Mouse (Mus musculus) MEL (cell line): ENCODE data around the gene Mr1. TPM values are rescaled to one million over a fixed set of nuclear protein-coding genes. Genes with fewer than 3 reads are reported as not detected.
A peak's percentile ranks its signal among the peaks of the same experiment; 100 is the strongest.

Experiments
- DNase-seq: peaks from one replicate; pipeline ENCODE4 v3.0.0; 2011; ENCODE audit warnings: low read depth, low spot score
- H3K27ac ChIP-seq: 2 replicates; pipeline ENCODE4 v1.5.1; 2012; ENCODE audit warnings: low read depth, mild to moderate bottlenecking, control low read depth, low read length, moderate library complexity; ENCODE audit not compliant: control insufficient read depth
- H3K27me3 ChIP-seq, 2 experiments: fragments of 150-350 bp in 1 of 2; sonication (generic) in 1 of 2; 2 replicates each; pipeline ENCODE4 v1.6.1; 2012; ENCODE audit warnings: low read length in 2 of 2, mild to moderate bottlenecking in 2 of 2, improper control_type of control experiment in 1 of 2, moderate library complexity in 1 of 2; ENCODE audit not compliant: insufficient read depth in 2 of 2, control insufficient read depth in 1 of 2
- H3K36me3 ChIP-seq, 2 experiments: 2 replicates each; pipeline ENCODE4 v1.6.1; 2012 to 2014; ENCODE audit warnings: low read length in 2 of 2, improper control_type of control experiment in 1 of 2, inconsistent platforms in 1 of 2, mild to moderate bottlenecking in 1 of 2; ENCODE audit not compliant: insufficient read depth in 2 of 2, control insufficient read depth in 1 of 2
- H3K4me1 ChIP-seq, 2 experiments: fragments of 150-350 bp in 1 of 2; sonication (generic) in 1 of 2; 2 replicates each; pipeline ENCODE4 v1.6.1; 2012; ENCODE audit warnings: low read length in 2 of 2, improper control_type of control experiment in 1 of 2, mild to moderate bottlenecking in 1 of 2; ENCODE audit not compliant: insufficient read depth in 2 of 2, control insufficient read depth in 1 of 2
- H3K4me3 ChIP-seq, 2 experiments: fragments of 150-350 bp in 1 of 2; sonication (generic) in 1 of 2; 2 replicates each; pipeline ENCODE4 v1.5.1; 2012; ENCODE audit warnings: low read depth in 2 of 2, low read length in 2 of 2, mild to moderate bottlenecking in 2 of 2, moderate library complexity in 2 of 2, control low read depth in 1 of 2, improper control_type of control experiment in 1 of 2; ENCODE audit not compliant: control insufficient read depth in 1 of 2, insufficient read depth in 1 of 2
- H3K79me2 ChIP-seq: 2 replicates; pipeline ENCODE4 v1.6.1; 2012; ENCODE audit warnings: mild to moderate bottlenecking, low read length, moderate library complexity; ENCODE audit not compliant: control insufficient read depth, poor library complexity, insufficient read depth
- H3K9ac ChIP-seq: 2 replicates; pipeline ENCODE4 v1.6.1; 2012; ENCODE audit warnings: low read depth, mild to moderate bottlenecking, control low read depth, low read length, moderate library complexity; ENCODE audit not compliant: control insufficient read depth, poor library complexity, severe bottlenecking
- H3K9me3 ChIP-seq: fragments of 150-350 bp; sonication (generic); replicated peaks from 2 replicates; pipeline ENCODE4 v1.6.1; 2012; ENCODE audit warnings: mild to moderate bottlenecking, low read length, improper control_type of control experiment, moderate library complexity; ENCODE audit not compliant: insufficient read depth
- BHLHE40 ChIP-seq: IDR thresholded peaks from 2 replicates; pipeline ENCODE4 v1.6.1; 2012; ENCODE audit warnings: low read depth, mild to moderate bottlenecking, inconsistent platforms, low read length, improper control_type of control experiment, borderline replicate concordance
- CTCF ChIP-seq, 3 experiments: IDR thresholded peaks in 2 of 3; conservative IDR thresholded peaks in 1 of 3; 2 replicates each; pipeline ENCODE4 v1.5.1; 2011 to 2012; ENCODE audit warnings: low read length in 3 of 3, low read depth in 2 of 3, mild to moderate bottlenecking in 2 of 3, improper control_type of control experiment in 1 of 3, inconsistent platforms in 1 of 3, mixed read lengths in 1 of 3, moderate library complexity in 1 of 3; ENCODE audit not compliant: control insufficient read depth in 1 of 3, insufficient read depth in 1 of 3, poor library complexity in 1 of 3, severe bottlenecking in 1 of 3
- ETS1 ChIP-seq: IDR thresholded peaks from 2 replicates; pipeline ENCODE4 v1.6.1; 2012; ENCODE audit warnings: low read depth, mild to moderate bottlenecking, inconsistent platforms, low read length, improper control_type of control experiment, moderate library complexity
- GABPA ChIP-seq: IDR thresholded peaks from 2 replicates; pipeline ENCODE4 v1.6.1; 2012; ENCODE audit warnings: low read depth, mild to moderate bottlenecking, inconsistent platforms, low read length, improper control_type of control experiment, moderate library complexity
- HCFC1 ChIP-seq: IDR thresholded peaks from 2 replicates; pipeline ENCODE4 v1.6.1; 2012; ENCODE audit warnings: low read depth, mild to moderate bottlenecking, inconsistent platforms, low read length, improper control_type of control experiment, moderate library complexity
- JUND ChIP-seq: IDR thresholded peaks from 2 replicates; pipeline ENCODE4 v1.6.1; 2011; ENCODE audit warnings: low read depth, mild to moderate bottlenecking, improper control_type of control experiment, low read length
- KAT2A ChIP-seq: conservative IDR thresholded peaks from 2 replicates; pipeline ENCODE4 v1.6.1; 2012; ENCODE audit warnings: low read depth, low read length, improper control_type of control experiment, inconsistent platforms
- MAX ChIP-seq: IDR thresholded peaks from 2 replicates; pipeline ENCODE4 v1.6.1; 2011; ENCODE audit warnings: low read length, improper control_type of control experiment
- MYC ChIP-seq: IDR thresholded peaks from 2 replicates; pipeline ENCODE4 v1.6.1; 2011; ENCODE audit warnings: low read depth, mild to moderate bottlenecking, low read length, improper control_type of control experiment, moderate library complexity
- NELFE ChIP-seq: IDR thresholded peaks from 2 replicates; pipeline ENCODE4 v1.6.1; 2011; ENCODE audit warnings: low read depth, low read length, improper control_type of control experiment
- NRF1 ChIP-seq: IDR thresholded peaks from 2 replicates; pipeline ENCODE4 v1.6.1; 2014; ENCODE audit warnings: low read depth, mild to moderate bottlenecking, inconsistent platforms, low read length, improper control_type of control experiment, moderate library complexity; ENCODE audit not compliant: poor library complexity, insufficient read depth, severe bottlenecking
- POLR2A ChIP-seq, 2 experiments: IDR thresholded peaks; 2 replicates each; pipeline ENCODE4 v1.6.1; 2011 to 2012; ENCODE audit warnings: low read length in 2 of 2, mild to moderate bottlenecking in 2 of 2, control low read depth in 1 of 2, improper control_type of control experiment in 1 of 2, low read depth in 1 of 2, moderate library complexity in 1 of 2; ENCODE audit not compliant: control insufficient read depth in 1 of 2, insufficient read depth in 1 of 2, poor library complexity in 1 of 2
- POLR2AphosphoS2 ChIP-seq: IDR thresholded peaks from 2 replicates; pipeline ENCODE4 v1.6.1; 2011; ENCODE audit warnings: low read length, improper control_type of control experiment
- RCOR1 ChIP-seq: IDR thresholded peaks from 2 replicates; pipeline ENCODE4 v1.6.1; 2012; ENCODE audit warnings: low read depth, mild to moderate bottlenecking, inconsistent platforms, low read length, improper control_type of control experiment
- SIN3A ChIP-seq: IDR thresholded peaks from 2 replicates; pipeline ENCODE4 v1.6.1; 2012; ENCODE audit warnings: low read length, improper control_type of control experiment, inconsistent platforms
- TCF12 ChIP-seq: IDR thresholded peaks from 2 replicates; pipeline ENCODE4 v1.6.1; 2014; ENCODE audit warnings: low read depth, mild to moderate bottlenecking, inconsistent platforms, low read length, improper control_type of control experiment, moderate library complexity
- UBTF ChIP-seq: IDR thresholded peaks from 2 replicates; pipeline ENCODE4 v1.6.1; 2012; ENCODE audit warnings: low read depth, mild to moderate bottlenecking, inconsistent platforms, low read length, improper control_type of control experiment, moderate library complexity, borderline replicate concordance; ENCODE audit not compliant: insufficient read depth
- ZKSCAN1 ChIP-seq: IDR thresholded peaks from 2 replicates; pipeline ENCODE4 v1.6.1; 2012; ENCODE audit warnings: low read depth, mild to moderate bottlenecking, inconsistent platforms, low read length, improper control_type of control experiment, moderate library complexity
- polyA plus RNA-seq, 2 experiments: library from polyadenylated mRNA; stranded (reverse) in 1 of 2; unstranded in 1 of 2; fragments of >175 nt in 1 of 2; fragments of >200 nt in 1 of 2; gene quantifications; 2 replicates each; pipeline versions ENCODE4 v1.2.1 to v1.2.4; 2012; ENCODE audit warnings: low replicate concordance in 2 of 2, low read depth in 1 of 2; ENCODE audit not compliant: insufficient read length in 2 of 2, insufficient read depth in 1 of 2, missing spikeins in 1 of 2
- total RNA-seq: library from RNA; depleted of rRNA; stranded (reverse); fragments of 300-350 nt; gene quantifications from 2 replicates; pipeline ENCODE4 v1.2.3, GENCODE M21; 2012

The Mr1 gene
- total and polyA plus RNA-seq, 3 experiments: 2.0 to 3.9 TPM; not detected in 1

DNA sequence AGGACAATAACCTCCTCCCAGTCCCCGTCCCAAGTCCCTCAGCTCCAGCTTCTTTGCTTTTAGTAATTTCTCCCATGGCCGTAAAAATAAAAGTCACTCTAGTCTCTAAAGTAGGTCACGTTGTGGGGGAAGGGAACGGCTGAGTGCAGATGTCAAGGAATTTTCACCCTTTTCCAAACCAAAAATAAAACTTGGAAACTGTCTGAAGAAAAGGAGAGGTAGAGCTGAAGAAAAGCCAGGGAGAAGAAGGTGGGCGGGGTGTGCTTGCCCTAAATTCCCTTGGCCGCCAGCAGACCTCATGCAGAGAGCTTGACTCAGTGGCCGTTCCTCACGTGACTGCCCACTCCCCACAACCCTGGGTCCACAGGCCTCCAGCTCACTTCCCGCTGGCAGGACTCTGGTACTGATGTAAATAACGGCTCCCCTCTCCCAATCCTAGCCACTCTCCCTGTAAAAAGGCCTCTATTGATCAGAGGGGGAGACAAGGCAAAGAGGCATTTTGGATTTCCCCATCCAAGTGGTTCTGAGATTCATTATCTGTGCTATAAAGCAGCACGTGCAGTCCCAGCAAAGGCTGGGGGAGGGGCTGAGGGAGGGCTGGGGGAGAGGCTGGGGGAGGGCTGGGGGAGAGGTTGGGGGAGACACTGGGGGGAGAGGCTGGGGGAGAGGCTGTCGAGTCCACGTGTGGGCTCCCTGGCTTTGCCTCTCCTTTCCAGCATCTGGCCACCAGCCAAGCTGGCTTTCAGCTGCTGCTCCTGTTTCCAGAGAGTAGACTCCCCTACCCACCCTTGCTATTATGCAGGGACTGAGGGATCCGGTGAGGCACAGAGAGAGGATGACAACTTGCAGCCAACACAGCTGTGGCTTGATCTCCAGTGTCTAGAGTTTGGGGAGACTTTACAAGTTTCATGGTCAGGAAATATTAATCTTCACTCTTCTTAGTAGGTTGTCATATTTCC is 54.5 kb downstream of the Mr1 start:
- 0 out of 2 replicates have a peak, but pooled peaks cover under 1% of the 10 kb centered on the region for H3K79me2 ChIP-seq
- H3K4me1 ChIP-seq: peaks cover 5 to 11% of the 10 kb centered on the region in 2 experiments
- TF ChIP-seq POLR2AphosphoS2: no peak
- peak; percentile 76 for TF ChIP-seq BHLHE40
- DNase-seq: no peak
- no peak overlapping the region for H3K9ac ChIP-seq
- H3K4me3 ChIP-seq: no peak overlapping the region
- no peaks in the 10 kb centered on the region for H3K9me3 ChIP-seq
- no peak overlapping the region for H3K27ac ChIP-seq
- no peaks in the 10 kb centered on the region for H3K27me3 ChIP-seq
- peaks cover 0 to 14% of the 10 kb centered on the region in 2 experiments; a peak in 2 of 4 replicates for H3K36me3 ChIP-seq

DNA sequence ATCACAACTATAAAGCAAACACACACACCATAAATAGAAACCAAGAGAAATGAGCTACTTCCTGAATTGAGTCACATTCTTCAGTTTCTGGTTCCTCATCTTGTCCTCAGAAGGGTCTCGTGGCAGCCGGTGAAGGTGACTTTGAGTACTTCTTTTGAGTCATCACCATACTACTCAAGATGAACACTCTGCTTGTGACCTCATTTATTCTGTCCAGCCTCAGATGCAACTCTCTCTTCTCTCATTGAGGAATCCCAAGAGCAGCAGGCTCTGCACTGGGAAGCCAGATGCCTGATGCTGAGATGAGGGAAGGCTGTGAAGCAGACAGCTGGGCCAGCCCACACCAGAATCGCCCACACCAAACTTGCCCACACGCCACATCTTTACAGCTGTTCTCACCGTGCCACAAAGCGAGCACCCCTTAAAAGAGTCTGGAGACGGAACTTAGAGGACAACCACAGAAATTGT is 55.2 kb downstream of the Mr1 start:
- Histone ChIP-seq H3K4me3 (no peak overlapping the region), H3K27me3 (no peaks in the 10 kb centered on the region), H3K9ac (no peak overlapping the region), H3K79me2 (no peaks in the 10 kb centered on the region), H3K27ac (no peak overlapping the region), H3K4me1 (peaks cover 5 to 17% of the 10 kb centered on the region in 2 experiments), H3K9me3 (no peaks in the 10 kb centered on the region), H3K36me3 (peaks cover 0 to 10% of the 10 kb centered on the region in 2 experiments; a peak in 2 of 4 replicates)
- TF ChIP-seq JUND (no peak), ETS1 (peak; percentile 30; the same call in 1 of the 2 replicates)
- peak; percentile 62 for DNase-seq

DNA sequence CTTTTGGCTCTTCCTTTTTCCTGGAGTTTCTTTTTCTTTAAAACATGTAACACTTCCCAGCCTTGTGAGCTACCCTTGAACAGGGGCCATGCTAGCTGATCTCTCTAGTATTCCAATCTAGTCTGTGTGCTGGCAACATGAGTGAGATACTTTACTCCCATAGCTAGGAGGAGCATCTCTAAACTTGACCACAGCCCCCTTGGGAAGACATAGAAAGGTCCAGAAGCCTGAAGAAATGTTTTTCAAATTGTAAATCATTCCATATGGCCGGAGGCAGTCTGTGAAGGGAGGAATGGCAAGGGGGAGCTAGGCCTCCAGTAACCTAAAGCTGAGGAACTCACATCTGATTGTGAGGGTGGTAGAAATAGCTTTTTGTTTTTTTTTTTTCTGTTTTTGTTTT is 55.9 kb downstream of the Mr1 start:
- no peak for TF ChIP-seq NRF1
- Histone ChIP-seq H3K4me1 (peaks cover 9 to 23% of the 10 kb centered on the region in 2 experiments), H3K9me3 (no peaks in the 10 kb centered on the region), H3K36me3 (peaks cover 0 to 8% of the 10 kb centered on the region in 2 experiments; a peak in 2 of 4 replicates), H3K4me3 (no peak overlapping the region), H3K27ac (no peak overlapping the region), H3K27me3 (no peaks in the 10 kb centered on the region), H3K79me2 (no peaks in the 10 kb centered on the region), H3K9ac (no peak overlapping the region)
- DNase-seq: no peak

DNA sequence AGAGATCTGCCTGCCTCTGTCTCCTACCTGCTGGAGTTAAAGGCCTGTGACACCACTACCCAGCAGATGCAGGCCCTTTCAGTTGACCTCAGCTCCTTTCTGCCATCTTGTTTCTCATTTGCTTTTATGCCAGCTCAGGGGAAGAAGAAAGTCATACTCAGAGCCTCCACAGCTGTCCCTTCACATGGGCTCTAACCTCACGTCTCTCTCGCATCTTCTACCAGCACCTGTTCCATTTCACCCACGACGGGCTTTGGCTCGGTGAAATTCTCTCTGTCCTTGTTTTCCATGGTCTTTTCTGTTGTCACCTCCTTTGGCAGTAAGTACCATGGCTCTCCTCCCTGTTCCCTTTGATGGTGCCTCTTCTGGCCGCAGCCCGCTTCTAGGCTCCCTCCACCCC is 56.3 kb downstream of the Mr1 start:
- peaks cover 9 to 26% of the 10 kb centered on the region in 2 experiments for H3K4me1 ChIP-seq
- peaks cover 0 to 11% of the 10 kb centered on the region in 2 experiments; a peak in 2 of 4 replicates for H3K36me3 ChIP-seq
- H3K79me2 ChIP-seq: no peaks in the 10 kb centered on the region
- no peaks in the 10 kb centered on the region for H3K9me3 ChIP-seq
- no peak overlapping the region for H3K9ac ChIP-seq
- H3K4me3 ChIP-seq: no peak overlapping the region
- no peak overlapping the region for H3K27ac ChIP-seq
- H3K27me3 ChIP-seq: no peaks in the 10 kb centered on the region
- no peak for DNase-seq
- TF ChIP-seq MAX (no peak), UBTF (no peak), SIN3A (no peak), HCFC1 (no peak), NRF1 (no peak), POLR2A (IDR thresholded peaks at IDR 0.05; ENCODE audit: control insufficient read depth in 1 of 2, insufficient read depth in 1 of 2, low read depth in 1 of 2, low read length in 2 of 2, poor library complexity in 1 of 2) (no peak), MYC (no peak), NELFE (no peak), CTCF (IDR thresholded peaks at IDR 0.05 in 2 of 3, conservative IDR thresholded peaks at IDR 0.05 in 1 of 3; ENCODE audit: control insufficient read depth in 1 of 3, insufficient read depth in 1 of 3, low read depth in 2 of 3, low read length in 3 of 3, poor library complexity in 1 of 3, severe bottlenecking in 1 of 3) (no peak), KAT2A (no peak), ZKSCAN1 (no peak), GABPA (no peak), RCOR1 (no peak), TCF12 (no peak)
